Mouse (Mus musculus) embryo, embryonic 9.5 days (tissue): ENCODE data around the gene C2cd3.
"Not testable (repeated sequence)": the region's sequence is repeated elsewhere in the genome, so short reads cannot be mapped to it uniquely, and the experiment has no call there.

Experiments
- DNase-seq: peaks from one replicate; pipeline ENCODE4 v3.0.0-alpha.2; 2017; ENCODE audit errors: extremely low spot score

Gene C2cd3

DNA sequence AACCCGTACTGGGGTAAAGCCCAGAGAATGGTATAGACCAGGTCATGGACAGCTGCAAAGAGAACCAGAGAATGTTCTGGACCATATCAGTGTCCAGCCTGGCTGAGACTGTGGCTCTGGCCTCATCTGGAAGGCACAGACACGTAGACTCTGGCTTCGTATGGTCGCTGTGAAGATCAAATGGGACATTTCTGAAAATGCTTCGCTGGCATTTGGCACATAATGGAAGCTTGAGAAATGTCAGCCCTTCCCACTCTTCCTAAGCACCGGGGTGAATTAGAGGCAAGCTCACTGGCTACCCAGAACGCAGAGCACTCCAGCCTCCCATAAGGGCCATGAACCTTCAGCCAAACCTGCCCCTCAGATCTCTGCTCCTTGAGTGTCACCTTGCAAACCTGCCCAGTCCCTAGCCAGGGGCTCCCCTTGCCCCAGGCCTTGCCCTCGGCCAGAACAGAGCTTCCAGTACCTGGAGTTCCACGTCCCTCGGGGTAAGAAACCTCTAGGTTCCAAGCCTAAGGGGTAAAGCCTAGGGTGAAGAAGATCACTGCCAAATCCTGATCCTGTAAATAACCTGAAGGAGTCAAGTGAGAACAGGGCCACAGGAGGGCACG is 98.9 kb downstream of the C2cd3 start:
- DNase-seq: no peak

DNA sequence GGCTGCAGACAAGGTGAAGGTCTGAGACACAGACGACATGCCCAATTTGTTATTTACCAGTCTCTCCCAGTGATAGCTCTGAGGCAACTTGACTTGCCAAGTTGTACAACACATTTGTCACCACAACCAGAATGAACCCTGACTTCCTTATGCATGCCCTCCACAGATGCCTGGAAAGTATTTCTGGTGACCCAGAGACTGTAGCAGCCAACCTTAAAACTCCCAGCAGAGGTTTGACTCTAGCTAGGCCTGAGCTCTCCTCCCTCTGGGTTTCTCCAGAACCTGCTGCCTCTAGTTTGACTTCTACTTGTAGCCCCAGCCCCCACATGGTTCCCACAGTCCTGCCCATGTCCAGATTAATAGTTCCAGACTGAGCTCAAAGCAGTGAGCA is 99.4 kb downstream of the C2cd3 start:
- DNase-seq: no peak

DNA sequence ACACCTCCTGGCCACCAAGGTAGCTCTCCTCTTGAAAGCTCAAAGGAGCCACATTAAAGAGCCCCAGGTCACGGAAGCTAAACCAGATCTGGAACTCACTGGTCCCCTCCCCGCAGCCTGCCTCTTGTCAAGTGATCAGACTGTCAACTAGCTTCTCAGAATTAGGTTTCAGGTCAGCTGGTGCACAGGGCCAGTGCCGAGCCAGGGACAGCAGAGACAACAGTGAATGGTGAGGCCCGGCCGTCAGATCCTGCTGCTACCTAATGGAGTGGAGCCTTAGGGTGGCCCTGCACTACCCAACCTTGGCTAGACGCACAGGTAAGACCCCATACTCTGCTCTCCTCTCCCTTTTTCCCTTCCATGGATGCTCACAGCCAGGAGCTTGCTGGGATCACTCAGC is 100.7 kb downstream of the C2cd3 start, which contains the start of gene Ucp3:
Ucp3 (plus strand) TSS at position 214 of the 400 bp plus-strand sequence.
- DNase-seq: no peak

- DNase-seq: no peak
Observed at GRCm38 (mm10) chr7:100473846-100474454, 101.9 kb downstream of the C2cd3 start.

GRCm38 (mm10) chr7:100474680-100475079 is 102.6 kb downstream of the C2cd3 start:
- DNase-seq: no peak

DNA sequence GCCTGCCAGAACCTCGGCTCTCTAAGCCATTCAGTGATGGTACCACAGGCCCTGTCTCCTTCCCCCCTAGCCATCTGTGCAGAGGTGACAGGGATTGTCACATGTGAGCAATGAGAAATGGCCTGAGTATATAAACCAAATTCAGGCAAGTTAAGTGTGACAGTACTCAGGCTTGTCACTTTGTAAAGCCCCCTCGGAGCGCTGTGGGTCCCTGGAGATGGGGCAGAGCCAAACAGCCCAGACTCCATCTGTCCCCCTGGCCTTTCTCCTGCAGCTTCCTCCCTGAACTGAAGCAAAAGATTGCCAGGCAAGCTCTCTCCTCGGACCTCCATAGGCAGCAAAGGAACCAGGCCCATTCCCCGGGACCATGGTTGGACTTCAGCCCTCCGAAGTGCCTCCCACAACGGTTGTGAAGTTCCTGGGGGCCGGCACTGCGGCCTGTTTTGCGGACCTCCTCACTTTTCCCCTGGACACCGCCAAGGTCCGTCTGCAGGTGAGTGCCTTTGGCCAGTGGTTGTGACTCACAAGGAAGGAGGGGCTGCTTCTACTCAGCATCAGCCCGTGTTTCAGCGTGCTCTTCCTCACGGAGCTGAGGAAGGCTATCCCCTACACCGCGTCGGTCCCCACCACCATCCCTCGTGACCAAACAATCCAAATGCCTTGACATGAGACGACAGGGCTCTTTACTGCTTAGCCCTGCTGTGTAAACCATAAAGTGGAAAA is 107.2 kb downstream of the C2cd3 start:
- no peak for DNase-seq

- DNase-seq: no peak
Observed at GRCm38 (mm10) chr7:100479823-100480164, 107.8 kb downstream of the C2cd3 start.

DNA sequence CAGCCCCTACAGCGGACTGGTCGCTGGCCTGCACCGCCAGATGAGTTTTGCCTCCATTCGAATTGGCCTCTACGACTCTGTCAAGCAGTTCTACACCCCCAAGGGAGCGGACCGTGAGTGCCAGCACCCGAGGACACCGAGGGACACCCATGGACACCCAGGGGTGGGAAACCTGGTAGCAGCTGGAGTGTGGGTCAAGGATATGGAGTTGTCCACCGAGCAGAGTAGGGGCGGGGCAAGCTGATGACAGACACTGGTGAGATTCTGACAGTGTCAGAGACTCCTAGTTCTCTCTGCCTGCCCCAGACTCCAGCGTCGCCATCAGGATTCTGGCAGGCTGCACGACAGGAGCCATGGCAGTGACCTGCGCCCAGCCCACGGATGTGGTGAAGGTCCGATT is 108.1 kb downstream of the C2cd3 start:
- no peak for DNase-seq

DNA sequence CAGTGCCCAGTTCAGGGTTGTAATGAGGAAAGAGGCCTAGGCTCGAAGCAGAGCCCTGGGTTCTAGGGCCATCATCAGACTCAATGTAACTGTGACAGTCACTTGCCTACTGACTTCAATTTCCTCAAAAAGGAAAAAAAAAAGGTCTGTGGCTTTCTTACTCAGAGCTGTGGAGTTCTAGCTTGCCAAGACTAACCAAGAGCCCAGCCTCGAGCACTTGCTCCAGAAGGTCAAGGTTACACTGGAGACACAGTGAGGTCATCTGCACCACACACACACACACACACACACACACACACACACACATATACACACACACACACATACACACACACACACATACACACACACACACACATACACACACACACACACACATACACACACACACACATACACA is 110.0 kb downstream of the C2cd3 start:
- DNase-seq: not testable (repeated sequence)

- no peak for DNase-seq
Observed at GRCm38 (mm10) chr7:100484493-100484892, 112.5 kb downstream of the C2cd3 start.

DNA sequence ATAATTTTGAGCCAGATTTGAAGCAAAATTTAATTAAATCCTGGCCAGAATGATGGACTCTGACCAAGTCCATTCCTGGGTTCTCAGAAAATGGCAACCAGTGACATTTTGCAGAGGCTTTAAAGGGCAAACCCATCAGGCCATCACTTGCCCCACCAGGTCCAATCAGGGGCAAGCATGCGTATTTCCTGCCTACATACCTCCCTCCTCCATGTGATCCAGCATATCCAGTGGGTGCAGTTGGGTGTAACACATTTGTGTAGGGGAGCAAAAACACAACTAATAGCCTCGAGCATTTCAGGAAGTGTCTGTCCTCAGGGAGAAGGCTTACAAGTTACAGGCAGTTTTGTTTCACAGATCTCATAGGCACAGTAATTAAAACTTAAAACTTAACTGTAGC is 115.3 kb downstream of the C2cd3 start:
- DNase-seq: no peak

DNA sequence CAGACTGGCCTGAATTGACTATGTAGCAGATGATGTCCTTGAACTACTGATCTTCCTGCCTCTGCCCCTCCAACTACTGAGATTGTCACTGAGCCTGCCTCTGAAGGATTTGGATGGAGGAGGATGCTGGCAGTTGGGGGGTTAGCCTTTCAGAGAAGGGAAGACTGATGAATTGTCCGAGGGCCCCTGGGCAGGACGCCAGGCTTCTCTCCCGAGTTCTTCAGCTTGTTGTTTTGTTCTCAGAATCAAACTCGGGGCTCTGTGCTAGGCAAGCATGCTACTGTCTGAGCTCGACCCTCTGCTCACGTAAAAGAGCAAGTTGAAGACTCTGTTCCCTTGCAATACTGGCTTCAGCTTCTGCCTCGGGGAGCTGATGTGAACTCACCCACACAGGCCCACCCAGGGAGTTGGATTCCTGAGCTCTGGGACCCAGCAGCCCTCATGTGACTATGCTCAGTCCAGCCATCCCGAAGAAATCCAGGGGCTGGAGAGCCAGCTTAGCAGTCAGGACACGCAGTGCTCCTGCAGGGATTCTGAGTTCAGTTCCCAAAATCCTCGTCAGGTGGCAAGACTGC is 116.5 kb downstream of the C2cd3 start:
- DNase-seq: no peak

DNA sequence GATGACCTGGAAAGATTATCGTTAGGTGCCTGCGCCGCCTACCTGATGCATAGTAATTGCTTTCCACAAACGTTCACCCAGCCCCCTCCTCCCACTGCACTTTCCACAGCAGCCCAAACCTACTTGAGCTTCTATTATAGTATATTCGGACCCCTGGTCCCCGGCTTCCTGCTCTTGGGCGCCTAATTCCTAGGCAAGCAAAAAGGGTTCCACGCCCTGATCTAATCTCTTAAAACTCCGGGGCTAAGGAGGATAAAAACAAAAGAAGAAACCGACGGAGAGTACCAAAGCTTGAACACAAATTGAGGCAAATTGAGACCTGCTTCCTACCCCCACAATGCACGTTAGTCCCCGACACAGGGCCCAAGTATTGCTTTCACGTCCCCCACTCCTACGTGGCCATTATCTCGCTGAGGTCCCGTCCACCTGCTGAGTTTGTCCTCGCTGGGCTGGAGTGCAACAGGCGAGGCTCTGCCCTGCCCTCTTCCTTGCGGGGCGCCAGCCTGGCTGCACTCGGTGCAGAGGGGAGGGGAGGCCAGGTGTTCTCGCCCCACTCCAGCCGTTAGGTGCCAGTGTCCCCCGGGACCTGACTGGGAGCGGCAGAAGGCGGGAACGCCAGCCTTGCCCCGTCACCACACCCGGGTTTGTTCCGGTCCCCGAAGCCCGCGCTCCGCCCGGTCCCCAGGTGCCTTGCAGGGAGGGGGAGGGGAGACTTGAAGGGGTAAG is 120.5 kb downstream of the C2cd3 start:
- no peak for DNase-seq

DNA sequence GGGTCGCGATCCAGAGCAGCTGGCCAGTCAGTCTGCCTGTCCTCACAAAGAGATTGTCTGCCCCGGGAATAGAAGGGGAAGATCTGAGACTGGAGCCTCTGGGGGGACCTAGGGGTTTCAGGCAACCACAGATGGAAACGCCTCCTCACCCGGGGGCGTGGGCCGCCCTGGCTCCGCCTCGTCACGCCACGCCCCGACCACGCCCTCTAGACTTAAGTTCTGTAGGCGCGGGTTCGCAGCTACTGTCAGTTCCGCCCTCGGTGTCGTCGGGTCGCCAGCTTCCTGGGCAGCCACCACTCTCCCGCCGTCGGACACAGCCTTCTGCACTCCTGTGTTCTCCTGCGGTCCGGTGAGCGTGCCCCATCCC is 121.1 kb downstream of the C2cd3 start, which contains the start of gene Ucp2:
Ucp2 (plus strand) TSS at position 221 of the 367 bp plus-strand sequence.
- DNase-seq: peak; percentile 81

- peak; percentile 38 for DNase-seq
Observed at GRCm38 (mm10) chr7:100493484-100494414, 121.7 kb downstream of the C2cd3 start.

DNA sequence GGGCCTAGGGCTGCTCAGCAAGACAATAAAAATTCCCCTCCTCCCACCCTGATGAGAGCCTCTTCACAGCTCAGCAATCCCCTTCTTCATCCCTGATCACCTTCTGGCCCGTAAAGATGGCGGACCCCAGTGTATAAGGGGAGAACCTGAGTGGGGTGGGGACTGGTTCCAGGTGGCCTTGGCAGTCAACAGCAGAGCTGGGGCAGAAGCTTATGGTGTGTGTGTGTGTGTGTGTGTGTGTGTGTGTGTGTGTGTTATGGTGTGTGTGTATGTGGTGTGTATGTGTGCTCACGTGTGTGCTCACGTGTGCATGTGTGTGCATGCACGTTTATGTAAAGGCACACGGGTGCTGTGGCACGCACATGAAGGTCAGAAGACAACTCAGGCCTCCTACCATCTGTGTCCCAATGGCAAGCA is 122.4 kb downstream of the C2cd3 start:
- DNase-seq: no peak

- DNase-seq: peak; percentile 27
Observed at GRCm38 (mm10) chr7:100495042-100495441, 123.0 kb downstream of the C2cd3 start.

DNA sequence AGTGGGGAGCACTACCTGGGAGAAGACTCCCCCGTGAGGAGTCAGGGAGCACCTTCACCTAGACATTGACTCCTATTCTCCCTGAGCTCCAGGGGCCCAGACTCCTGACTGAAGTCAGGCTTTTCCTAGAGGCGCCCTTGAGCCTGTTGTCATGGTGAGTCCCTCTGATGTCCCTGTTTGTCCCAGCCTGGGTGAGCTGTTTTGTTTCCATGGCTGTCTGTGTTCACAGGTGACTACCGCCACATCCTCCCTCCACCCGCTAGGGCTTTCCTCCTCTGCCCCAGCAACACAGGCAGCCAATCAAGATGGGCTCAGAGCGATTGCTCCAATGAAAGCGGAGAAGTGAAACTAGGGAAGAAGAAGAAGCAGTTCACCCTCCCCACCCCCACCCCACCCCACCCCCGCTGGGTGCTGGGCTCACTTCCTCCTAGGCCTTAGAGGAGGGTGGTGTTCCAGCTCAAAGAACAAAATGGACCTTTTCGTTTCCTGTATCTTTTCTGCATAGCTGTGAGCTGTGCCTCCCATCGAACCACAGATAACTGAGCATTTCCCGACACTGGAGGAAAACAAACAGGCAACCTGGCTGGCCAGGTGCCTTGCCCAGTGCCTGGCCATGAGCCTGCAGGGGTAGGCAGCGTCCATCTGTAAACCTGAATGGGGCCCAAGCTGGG is 123.7 kb downstream of the C2cd3 start:
- DNase-seq: peak; percentile 59

- DNase-seq: no peak
Observed at GRCm38 (mm10) chr7:100496371-100496770, 124.3 kb downstream of the C2cd3 start.

GRCm38 (mm10) chr7:100496791-100497190 is 124.8 kb downstream of the C2cd3 start:
- DNase-seq: no peak
